Mouse (Mus musculus) midbrain, embryonic 12.5 days (tissue): ENCODE results near the gene Sftpd. TPM values are rescaled to one million over a fixed set of nuclear protein-coding genes. Genes with fewer than 3 reads are reported as not detected.

Experiments
- ATAC-seq: fragments of 200-750 bp; cut with Nextera tagmentation; 2 replicates; pipeline ENCODE4 v1.8.0; 2017; ENCODE audit warnings: low read depth, moderate TSS enrichment, moderate library complexity; ENCODE audit not compliant: low FRiP score
- H3K27ac ChIP-seq: fragments of 300-500 bp; sonication (generic); replicated peaks from 2 replicates; pipeline ENCODE4 v1.5.1; 2016; ENCODE audit warnings: mild to moderate bottlenecking
- H3K27me3 ChIP-seq: fragments of 300-500 bp; sonication (generic); 2 replicates; pipeline ENCODE4 v1.6.1; 2016; ENCODE audit warnings: mild to moderate bottlenecking
- H3K36me3 ChIP-seq: fragments of 300-500 bp; sonication (generic); 2 replicates; pipeline ENCODE4 v1.6.1; 2016
- H3K4me1 ChIP-seq: fragments of 300-500 bp; sonication (generic); 2 replicates; pipeline ENCODE4 v1.6.1; 2016
- H3K4me2 ChIP-seq: fragments of 300-500 bp; sonication (generic); replicated peaks from 2 replicates; pipeline ENCODE4 v1.6.1; 2016; ENCODE audit warnings: mild to moderate bottlenecking, moderate library complexity
- H3K4me3 ChIP-seq: fragments of 300-500 bp; sonication (generic); 2 replicates; pipeline ENCODE4 v1.5.1; 2016; ENCODE audit warnings: mild to moderate bottlenecking
- H3K9ac ChIP-seq: fragments of 300-500 bp; sonication (generic); replicated peaks from 2 replicates; pipeline ENCODE4 v1.6.1; 2016; ENCODE audit warnings: mild to moderate bottlenecking, moderate library complexity
- H3K9me3 ChIP-seq: fragments of 300-500 bp; sonication (generic); 2 replicates; pipeline ENCODE4 v1.6.1; 2016; ENCODE audit warnings: mild to moderate bottlenecking
- WGBS: fragments of 180-500 bp; shearing (Covaris S2); methylation state at CpG from one replicate; pipeline ENCODE4 v1.1.7; 2016; 5-methylcytosine and 5-hydroxymethylcytosine counted together
- polyA plus RNA-seq: library from polyadenylated mRNA; unstranded; fragments of >200 nt; fragmentation: Nextera tagmentation; extraction: Ambion mirVana; gene quantifications from 2 replicates; pipeline ENCODE4 v1.2.1, GENCODE M21; 2016

Sftpd gene
- polyA plus RNA-seq, result not detected in 2 replicates

- WGBS, result 78% methylated on average over 4 of the region's 4 CpGs
- H3K4me2 ChIP-seq, result no peak within 1 kb of the TSS
- no peak within 1 kb of the TSS for H3K9ac ChIP-seq
- H3K4me1 ChIP-seq, result no peaks in the 10 kb centered on the region
- H3K4me3 ChIP-seq, result no peak within 1 kb of the TSS
- no peaks in the 10 kb centered on the region for H3K9me3 ChIP-seq
- no peak within 1 kb of the TSS for H3K27ac ChIP-seq
- ATAC-seq, result no peak
- H3K36me3 ChIP-seq, result no peaks in the 10 kb centered on the region
- H3K27me3 ChIP-seq, result no peaks in the 10 kb centered on the region
Measured at GRCm38 (mm10) chr14:41185059-41185821, at the start of gene Sftpd. TSS of gene Sftpd (minus strand) at chr14:41185149.

- Histone ChIP-seq H3K27ac (no peak overlapping the region), H3K27me3 (no peaks in the 10 kb centered on the region), H3K4me2 (no peak overlapping the region), H3K9me3 (no peaks in the 10 kb centered on the region), H3K4me3 (no peak overlapping the region), H3K9ac (no peak overlapping the region), H3K4me1 (no peaks in the 10 kb centered on the region), H3K36me3 (no peaks in the 10 kb centered on the region)
- ATAC-seq, result no peak
- WGBS, result 75% methylated on average over 6 of the region's 6 CpGs
Measured at GRCm38 (mm10) chr14:41198037-41198730, 13.2 kb upstream of the Sftpd start.

- no peaks in the 10 kb centered on the region for H3K9me3 ChIP-seq
- H3K36me3 ChIP-seq, result no peaks in the 10 kb centered on the region
- H3K9ac ChIP-seq, result no peak overlapping the region
- H3K27me3 ChIP-seq, result no peaks in the 10 kb centered on the region
- no peaks in the 10 kb centered on the region for H3K4me1 ChIP-seq
- ATAC-seq, result no peak
- WGBS, result 86% methylated on average over 2 of the region's 2 CpGs
- no peak overlapping the region for H3K4me2 ChIP-seq
- H3K4me3 ChIP-seq, result no peak overlapping the region
- H3K27ac ChIP-seq, result no peak overlapping the region
Measured at GRCm38 (mm10) chr14:41189496-41189895, 4.5 kb upstream of the Sftpd start.

DNA sequence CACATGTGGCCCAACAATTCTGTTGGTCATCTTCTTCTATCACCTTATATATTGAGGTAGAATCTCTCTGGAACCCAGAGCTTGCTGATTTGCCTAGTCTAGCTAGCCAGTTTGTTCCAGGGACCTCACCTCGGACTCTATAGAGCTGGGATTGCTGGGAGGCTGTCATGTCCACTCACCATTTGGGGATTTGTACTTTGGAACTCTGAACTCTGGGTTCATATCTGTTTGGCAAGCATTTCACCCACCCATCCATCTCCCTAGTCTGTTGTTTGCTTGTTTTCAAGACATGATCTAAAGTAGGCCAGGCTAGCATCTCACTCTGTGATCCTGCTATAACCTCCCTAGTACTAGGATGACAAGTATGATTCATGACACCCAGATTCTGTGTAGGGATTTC lies 10.1 kb downstream of the Sftpd start:
- no peaks in the 10 kb centered on the region for H3K36me3 ChIP-seq
- no peak overlapping the region for H3K9ac ChIP-seq
- H3K9me3 ChIP-seq, result no peaks in the 10 kb centered on the region
- no peak overlapping the region for H3K4me3 ChIP-seq
- no peaks in the 10 kb centered on the region for H3K4me1 ChIP-seq
- H3K27ac ChIP-seq, result no peak overlapping the region
- 63% methylated on average over 1 of the region's 1 CpGs for WGBS
- ATAC-seq, result no peak
- H3K4me2 ChIP-seq, result no peak overlapping the region
- H3K27me3 ChIP-seq, result no peaks in the 10 kb centered on the region

- Histone ChIP-seq H3K9ac (no peak overlapping the region), H3K36me3 (no peaks in the 10 kb centered on the region), H3K27me3 (no peaks in the 10 kb centered on the region), H3K9me3 (no peaks in the 10 kb centered on the region), H3K4me1 (no peaks in the 10 kb centered on the region), H3K4me2 (no peak overlapping the region), H3K27ac (no peak overlapping the region), H3K4me3 (no peak overlapping the region)
- ATAC-seq, result no peak
- 94% methylated on average over 2 of the region's 2 CpGs for WGBS
Measured at GRCm38 (mm10) chr14:41170514-41170913, 14.4 kb downstream of the Sftpd start.

DNA sequence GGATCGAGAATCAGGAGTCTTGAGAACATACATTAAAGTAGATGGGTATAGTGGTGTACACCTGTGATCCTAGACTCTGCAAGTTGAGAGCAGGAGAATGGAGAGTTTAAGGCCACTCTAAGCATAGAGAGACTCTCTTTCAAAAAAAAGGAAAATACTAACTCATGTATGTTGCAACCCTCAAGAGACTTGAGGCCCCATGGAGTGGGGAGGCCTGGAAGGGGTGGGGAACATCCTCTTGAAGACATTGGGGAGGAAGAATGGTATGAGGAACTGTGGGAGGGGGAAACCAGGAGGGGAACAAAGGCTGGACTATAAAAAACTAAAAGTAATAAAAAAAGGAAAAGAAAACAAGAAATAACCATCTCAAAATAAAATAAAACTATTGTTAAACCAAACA lies 16.4 kb downstream of the Sftpd start:
- no peaks in the 10 kb centered on the region for H3K4me1 ChIP-seq
- no peaks in the 10 kb centered on the region for H3K9me3 ChIP-seq
- no peaks in the 10 kb centered on the region for H3K27me3 ChIP-seq
- H3K9ac ChIP-seq, result no peak overlapping the region
- H3K4me3 ChIP-seq, result no peak overlapping the region
- no peak overlapping the region for H3K27ac ChIP-seq
- no peaks in the 10 kb centered on the region for H3K36me3 ChIP-seq
- WGBS, result 84% methylated on average over 1 of the region's 1 CpGs
- no peak for ATAC-seq
- no peak overlapping the region for H3K4me2 ChIP-seq

- ATAC-seq, result no peak
- Histone ChIP-seq H3K9ac (no peak overlapping the region), H3K36me3 (no peaks in the 10 kb centered on the region), H3K9me3 (no peaks in the 10 kb centered on the region), H3K27ac (no peak overlapping the region), H3K4me1 (no peaks in the 10 kb centered on the region), H3K4me2 (no peak overlapping the region), H3K4me3 (no peak overlapping the region), H3K27me3 (no peaks in the 10 kb centered on the region)
- WGBS, result 59% methylated on average over 5 of the region's 5 CpGs
Measured at GRCm38 (mm10) chr14:41167278-41167677, 17.7 kb downstream of the Sftpd start.

GRCm38 (mm10) chr14:41162663-41163062 lies 22.3 kb downstream of the Sftpd start:
- 36% methylated on average over 2 of the region's 2 CpGs for WGBS
- no peak overlapping the region for H3K4me2 ChIP-seq
- ATAC-seq, result 0 out of 2 replicates have a peak, but pooled peaks have one; percentile 38

GRCm38 (mm10) chr14:41160743-41161142 lies 24.2 kb downstream of the Sftpd start:
- Histone ChIP-seq H3K4me1 (no peaks in the 10 kb centered on the region), H3K9ac (no peak overlapping the region), H3K4me3 (no peak overlapping the region), H3K27me3 (no peaks in the 10 kb centered on the region), H3K36me3 (no peaks in the 10 kb centered on the region), H3K27ac (no peak overlapping the region), H3K9me3 (no peaks in the 10 kb centered on the region), H3K4me2 (no peak overlapping the region)
- ATAC-seq, result no peak
- 45% methylated on average over 1 of the region's 1 CpGs for WGBS

More at GRCm38 (mm10) chr14:41162663-41163062, 22.3 kb downstream of the Sftpd start:
- Histone ChIP-seq H3K27ac (no peak overlapping the region), H3K27me3 (no peaks in the 10 kb centered on the region), H3K4me3 (no peak overlapping the region), H3K9ac (no peak overlapping the region), H3K36me3 (no peaks in the 10 kb centered on the region), H3K4me1 (no peaks in the 10 kb centered on the region), H3K9me3 (no peaks in the 10 kb centered on the region)

DNA sequence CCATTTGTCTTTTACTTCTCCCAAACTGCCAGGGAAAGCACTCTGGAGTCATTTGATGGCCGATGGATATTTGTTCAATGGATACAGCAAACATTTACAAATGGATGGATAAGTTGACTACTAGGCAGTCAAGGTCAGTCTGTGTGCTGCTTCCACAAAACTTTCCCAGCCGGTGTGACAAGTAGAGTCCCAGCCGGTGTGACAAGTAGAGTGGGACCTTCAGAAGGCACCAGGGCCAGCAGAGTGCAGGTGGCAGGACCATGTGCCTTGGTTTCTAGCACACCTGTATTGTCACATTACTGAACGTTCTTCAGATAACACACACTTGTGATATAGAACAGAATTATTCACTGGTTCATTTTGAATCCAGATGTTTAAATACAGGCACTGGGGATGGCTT lies 24.9 kb downstream of the Sftpd start:
- WGBS, result 84% methylated on average over 4 of the region's 4 CpGs
- Histone ChIP-seq H3K27ac (no peak overlapping the region), H3K9ac (no peak overlapping the region), H3K36me3 (no peaks in the 10 kb centered on the region), H3K4me2 (no peak overlapping the region), H3K4me1 (no peaks in the 10 kb centered on the region), H3K4me3 (no peak overlapping the region), H3K27me3 (no peaks in the 10 kb centered on the region), H3K9me3 (no peaks in the 10 kb centered on the region)
- ATAC-seq, result no peak

DNA sequence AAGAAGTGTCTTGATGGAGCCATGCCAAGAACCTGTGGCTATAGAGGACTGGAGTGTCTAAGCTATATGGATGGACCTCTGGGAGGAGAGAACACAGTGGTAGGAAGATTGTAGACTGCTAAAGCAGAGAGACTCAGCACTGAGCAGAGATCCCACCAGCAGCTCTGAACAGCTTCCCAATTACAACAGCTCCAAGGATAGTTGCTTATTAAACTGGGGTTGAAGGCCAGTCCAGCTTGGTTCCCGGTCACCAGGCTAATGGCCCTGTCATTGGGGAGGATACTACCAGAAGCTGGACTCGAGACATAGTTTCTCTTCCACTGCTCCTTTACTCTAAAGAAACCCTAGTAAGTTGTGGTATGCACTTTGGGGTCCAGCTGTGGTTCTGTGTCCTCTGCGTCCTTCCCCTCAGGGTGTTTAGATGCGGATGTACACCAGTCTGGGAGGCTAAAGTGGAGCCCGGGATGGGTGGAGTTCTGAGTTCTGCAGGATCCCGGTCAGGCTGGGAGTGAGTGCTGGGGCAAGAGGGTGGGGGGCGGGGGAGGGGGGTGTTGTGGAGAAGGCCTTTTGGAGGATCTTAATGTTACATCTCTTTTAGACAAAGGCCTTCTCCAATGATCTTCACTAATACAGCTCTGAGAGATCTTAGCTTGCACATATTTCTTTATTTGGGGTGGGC lies 33.6 kb downstream of the Sftpd start, which contains the start of gene Mbl1:
Mbl1 (plus strand) TSS at position 239 of the 679 bp plus-strand sequence.
- Histone ChIP-seq H3K27me3 (no peaks in the 10 kb centered on the region), H3K9me3 (no peaks in the 10 kb centered on the region), H3K9ac (no peak within 1 kb of the TSS), H3K36me3 (no peaks in the 10 kb centered on the region), H3K4me2 (no peak within 1 kb of the TSS), H3K27ac (no peak within 1 kb of the TSS), H3K4me3 (no peak within 1 kb of the TSS), H3K4me1 (no peaks in the 10 kb centered on the region)
- ATAC-seq, result no peak
- WGBS, result 85% methylated on average over 7 of the region's 7 CpGs

DNA sequence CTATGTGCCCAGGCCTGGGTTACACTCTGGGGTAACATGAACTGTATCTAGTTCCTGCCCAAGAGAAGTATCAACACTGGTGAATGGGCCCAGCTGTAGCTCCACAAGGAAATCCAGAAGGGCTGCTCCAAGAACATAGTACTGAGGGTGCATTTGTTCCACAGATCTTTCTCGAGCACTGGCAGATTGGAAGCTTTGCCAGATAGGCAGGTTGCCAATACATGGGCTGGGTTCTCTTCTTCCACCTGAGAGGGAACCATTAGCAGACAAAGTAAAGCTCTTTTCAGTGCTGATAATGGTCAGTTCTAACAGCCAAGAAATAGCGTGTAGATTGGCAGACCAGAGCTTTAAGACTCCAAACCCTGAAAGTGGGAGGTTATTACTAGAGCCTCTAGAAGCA lies 37.6 kb downstream of the Sftpd start:
- Histone ChIP-seq H3K9me3 (no peaks in the 10 kb centered on the region), H3K4me2 (no peak overlapping the region), H3K9ac (no peak overlapping the region), H3K4me3 (no peak overlapping the region), H3K36me3 (no peaks in the 10 kb centered on the region), H3K4me1 (no peaks in the 10 kb centered on the region), H3K27ac (no peak overlapping the region), H3K27me3 (no peaks in the 10 kb centered on the region)
- WGBS, result 97% methylated on average over 2 of the region's 2 CpGs
- no peak for ATAC-seq
